Mouse (Mus musculus): ENCODE data around the gene Atp1b2. TPM values are rescaled to one million over a fixed set of nuclear protein-coding genes. Genes with fewer than 3 reads are reported as not detected.

The Atp1b2 gene
- polyA plus RNA-seq (2014; fragmentation: Nextera tagmentation; extraction: Ambion mirVana): 66.6 and 99.6 TPM in 2 replicates

GRCm38 (mm10) chr11:69605726-69606490 is at the start of gene Atp1b2:
Gene Atp1b2 (minus strand): TSS chr11:69605942.
- Histone ChIP-seq H3K9me3 (ENCODE audit: control insufficient read depth, low read length) (no peaks in the 10 kb centered on the region), H3K27ac (ENCODE audit: low read depth, low read length) (peak within 1 kb of the TSS; percentile 58; the same call in 1 of the 2 replicates), H3K4me2 (ENCODE audit: low read depth, low read length) (peak within 1 kb of the TSS; percentile 98), H3K4me3 (ENCODE audit: low read depth, low read length) (peak within 1 kb of the TSS; percentile 54), H3K36me3 (ENCODE audit: control insufficient read depth, insufficient read depth, low read length) (no peaks in the 10 kb centered on the region; the same call in 1 of the 2 replicates), H3K9ac (replicated peaks; ENCODE audit: low read depth, low read length) (peak within 1 kb of the TSS; percentile 55), H3K4me1 (ENCODE audit: control insufficient read depth, insufficient read depth, low read length) (peaks cover 8% of the 10 kb centered on the region), H3K27me3 (ENCODE audit: control insufficient read depth, insufficient read depth, low read length) (no peaks in the 10 kb centered on the region)
- ATAC-seq (ENCODE audit: low read depth): peak; percentile 91
- WGBS: 2% methylated on average over 32 of the region's 32 CpGs

- H3K27me3 ChIP-seq (ENCODE audit: control insufficient read depth, insufficient read depth, low read length): no peaks in the 10 kb centered on the region
- H3K4me2 ChIP-seq (ENCODE audit: low read depth, low read length): no peak overlapping the region
- WGBS: 47% methylated on average over 9 of the region's 9 CpGs
- no peak for ATAC-seq (ENCODE audit: low read depth)
- no peaks in the 10 kb centered on the region for H3K9me3 ChIP-seq (ENCODE audit: control insufficient read depth, low read length)
- no peak overlapping the region for H3K4me3 ChIP-seq (ENCODE audit: low read depth, low read length)
- H3K27ac ChIP-seq (ENCODE audit: low read depth, low read length): no peak overlapping the region
- 0 out of 2 replicates have a peak, but pooled peaks cover 2% of the 10 kb centered on the region for H3K4me1 ChIP-seq (ENCODE audit: control insufficient read depth, insufficient read depth, low read length)
- H3K36me3 ChIP-seq (ENCODE audit: control insufficient read depth, insufficient read depth, low read length): peaks cover 50% of the 10 kb centered on the region
- H3K9ac ChIP-seq (replicated peaks; ENCODE audit: low read depth, low read length): no peak overlapping the region
These were observed 49.0 kb upstream of the Atp1b2 start for GRCm38 (mm10) chr11:69654760-69655159.

GRCm38 (mm10) chr11:69653399-69653798 is 47.7 kb upstream of the Atp1b2 start:
- Histone ChIP-seq H3K36me3 (ENCODE audit: control insufficient read depth, insufficient read depth, low read length) (peaks cover 55% of the 10 kb centered on the region), H3K9me3 (ENCODE audit: control insufficient read depth, low read length) (no peaks in the 10 kb centered on the region), H3K4me1 (ENCODE audit: control insufficient read depth, insufficient read depth, low read length) (0 out of 2 replicates have a peak, but pooled peaks cover 2% of the 10 kb centered on the region), H3K27me3 (ENCODE audit: control insufficient read depth, insufficient read depth, low read length) (no peaks in the 10 kb centered on the region), H3K4me3 (ENCODE audit: low read depth, low read length) (no peak overlapping the region), H3K4me2 (ENCODE audit: low read depth, low read length) (no peak overlapping the region), H3K27ac (ENCODE audit: low read depth, low read length) (no peak overlapping the region), H3K9ac (replicated peaks; ENCODE audit: low read depth, low read length) (no peak overlapping the region)
- 82% methylated on average over 5 of the region's 5 CpGs for WGBS
- ATAC-seq (ENCODE audit: low read depth): no peak

GRCm38 (mm10) chr11:69645860-69646259 is 40.1 kb upstream of the Atp1b2 start:
- Histone ChIP-seq H3K4me3 (ENCODE audit: low read depth, low read length) (no peak overlapping the region), H3K27ac (ENCODE audit: low read depth, low read length) (no peak overlapping the region), H3K4me1 (ENCODE audit: control insufficient read depth, insufficient read depth, low read length) (no peaks in the 10 kb centered on the region), H3K9me3 (ENCODE audit: control insufficient read depth, low read length) (no peaks in the 10 kb centered on the region), H3K9ac (replicated peaks; ENCODE audit: low read depth, low read length) (no peak overlapping the region), H3K27me3 (ENCODE audit: control insufficient read depth, insufficient read depth, low read length) (no peaks in the 10 kb centered on the region), H3K4me2 (ENCODE audit: low read depth, low read length) (no peak overlapping the region), H3K36me3 (ENCODE audit: control insufficient read depth, insufficient read depth, low read length) (peaks cover 80% of the 10 kb centered on the region)
- no peak for ATAC-seq (ENCODE audit: low read depth)
- WGBS: 96% methylated on average over 5 of the region's 5 CpGs

GRCm38 (mm10) chr11:69635471-69635870 is 29.7 kb upstream of the Atp1b2 start:
- no peak for ATAC-seq (ENCODE audit: low read depth)
- Histone ChIP-seq H3K27ac (ENCODE audit: low read depth, low read length) (no peak overlapping the region), H3K4me2 (ENCODE audit: low read depth, low read length) (0 out of 2 replicates have a peak overlapping the region, but pooled peaks have one; percentile 17), H3K27me3 (ENCODE audit: control insufficient read depth, insufficient read depth, low read length) (no peaks in the 10 kb centered on the region), H3K4me1 (ENCODE audit: control insufficient read depth, insufficient read depth, low read length) (peaks cover 18% of the 10 kb centered on the region), H3K9me3 (ENCODE audit: control insufficient read depth, low read length) (no peaks in the 10 kb centered on the region), H3K4me3 (ENCODE audit: low read depth, low read length) (no peak overlapping the region), H3K36me3 (ENCODE audit: control insufficient read depth, insufficient read depth, low read length) (peaks cover 8% of the 10 kb centered on the region; the same call in 1 of the 2 replicates), H3K9ac (replicated peaks; ENCODE audit: low read depth, low read length) (no peak overlapping the region; the same call in 1 of the 2 replicates)
- WGBS: 88% methylated on average over 3 of the region's 3 CpGs

- H3K9ac ChIP-seq (replicated peaks; ENCODE audit: low read depth, low read length): peak overlapping the region; percentile 95
- peak overlapping the region; percentile 94 for H3K27ac ChIP-seq (ENCODE audit: low read depth, low read length)
- peak overlapping the region; percentile 89 for H3K4me3 ChIP-seq (ENCODE audit: low read depth, low read length)
- ATAC-seq (ENCODE audit: low read depth): peak; percentile 62
- peak overlapping the region; percentile 85 for H3K4me2 ChIP-seq (ENCODE audit: low read depth, low read length)
- under 1% methylated on average over 26 of the region's 50 CpGs for WGBS
- no peaks in the 10 kb centered on the region for H3K36me3 ChIP-seq (ENCODE audit: control insufficient read depth, insufficient read depth, low read length)
- peaks cover 18% of the 10 kb centered on the region for H3K4me1 ChIP-seq (ENCODE audit: control insufficient read depth, insufficient read depth, low read length)
- no peaks in the 10 kb centered on the region for H3K27me3 ChIP-seq (ENCODE audit: control insufficient read depth, insufficient read depth, low read length)
- no peaks in the 10 kb centered on the region for H3K9me3 ChIP-seq (ENCODE audit: control insufficient read depth, low read length)
These were observed 27.6 kb upstream of the Atp1b2 start for GRCm38 (mm10) chr11:69633128-69633866.

- H3K9me3 ChIP-seq (ENCODE audit: control insufficient read depth, low read length): no peaks in the 10 kb centered on the region
- peaks cover 18% of the 10 kb centered on the region for H3K4me1 ChIP-seq (ENCODE audit: control insufficient read depth, insufficient read depth, low read length)
- peak; percentile 98 for ATAC-seq (ENCODE audit: low read depth)
- peak within 1 kb of the TSS; percentile 94 for H3K27ac ChIP-seq (ENCODE audit: low read depth, low read length)
- H3K4me2 ChIP-seq (ENCODE audit: low read depth, low read length): peak within 1 kb of the TSS; percentile 85
- no peaks in the 10 kb centered on the region for H3K27me3 ChIP-seq (ENCODE audit: control insufficient read depth, insufficient read depth, low read length)
- WGBS: under 1% methylated on average over 35 of the region's 56 CpGs
- H3K4me3 ChIP-seq (ENCODE audit: low read depth, low read length): peak within 1 kb of the TSS; percentile 89
- no peaks in the 10 kb centered on the region for H3K36me3 ChIP-seq (ENCODE audit: control insufficient read depth, insufficient read depth, low read length)
- peak within 1 kb of the TSS; percentile 95 for H3K9ac ChIP-seq (replicated peaks; ENCODE audit: low read depth, low read length)
These were observed 26.7 kb upstream of the Atp1b2 start, which contains the start of gene Fxr2 for GRCm38 (mm10) chr11:69632284-69633089. Gene Fxr2 (plus strand): TSS chr11:69632990.

GRCm38 (mm10) chr11:69629802-69630201 is 24.1 kb upstream of the Atp1b2 start:
- Histone ChIP-seq H3K4me2 (ENCODE audit: low read depth, low read length) (no peak overlapping the region), H3K9me3 (ENCODE audit: control insufficient read depth, low read length) (no peaks in the 10 kb centered on the region), H3K9ac (replicated peaks; ENCODE audit: low read depth, low read length) (no peak overlapping the region), H3K27me3 (ENCODE audit: control insufficient read depth, insufficient read depth, low read length) (no peaks in the 10 kb centered on the region), H3K4me1 (ENCODE audit: control insufficient read depth, insufficient read depth, low read length) (peaks cover 9% of the 10 kb centered on the region), H3K27ac (ENCODE audit: low read depth, low read length) (no peak overlapping the region), H3K36me3 (ENCODE audit: control insufficient read depth, insufficient read depth, low read length) (no peaks in the 10 kb centered on the region), H3K4me3 (ENCODE audit: low read depth, low read length) (no peak overlapping the region)
- no peak for ATAC-seq (ENCODE audit: low read depth)
- 64% methylated on average over 1 of the region's 1 CpGs for WGBS
